Mouse (Mus musculus): ENCODE measurements at regions not wholly inside any gene's neighbourhood (a gene's known extent, or its start where the extent isn't known, plus 50 kb on each side); places are given as distances from the start of the nearest gene placed in this dataset.
A peak's percentile ranks its signal among the peaks of the same experiment; 100 is the strongest.

DNA sequence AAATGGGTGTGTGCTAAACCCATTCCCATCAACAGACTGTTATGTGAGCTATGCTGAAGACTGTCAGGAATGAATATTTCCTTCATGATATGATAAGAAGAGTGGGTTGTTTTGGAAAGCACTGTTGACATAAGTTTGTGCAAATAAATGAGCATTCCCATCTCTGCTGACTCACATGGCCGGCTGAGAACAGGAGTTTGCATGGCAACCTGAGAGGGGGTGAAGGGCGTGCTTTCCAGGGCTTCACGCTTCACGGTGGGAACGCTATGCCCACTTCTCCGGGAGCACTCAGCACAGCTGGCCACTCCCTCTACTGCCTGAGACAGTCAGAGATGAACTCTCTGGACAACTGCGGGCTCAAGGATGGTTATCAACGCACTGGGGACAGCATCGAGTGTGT, 348.9 kb upstream of the Slc24a5 start:
- DNase-seq: peak in 1 of 2 experiments; percentile 4

DNA sequence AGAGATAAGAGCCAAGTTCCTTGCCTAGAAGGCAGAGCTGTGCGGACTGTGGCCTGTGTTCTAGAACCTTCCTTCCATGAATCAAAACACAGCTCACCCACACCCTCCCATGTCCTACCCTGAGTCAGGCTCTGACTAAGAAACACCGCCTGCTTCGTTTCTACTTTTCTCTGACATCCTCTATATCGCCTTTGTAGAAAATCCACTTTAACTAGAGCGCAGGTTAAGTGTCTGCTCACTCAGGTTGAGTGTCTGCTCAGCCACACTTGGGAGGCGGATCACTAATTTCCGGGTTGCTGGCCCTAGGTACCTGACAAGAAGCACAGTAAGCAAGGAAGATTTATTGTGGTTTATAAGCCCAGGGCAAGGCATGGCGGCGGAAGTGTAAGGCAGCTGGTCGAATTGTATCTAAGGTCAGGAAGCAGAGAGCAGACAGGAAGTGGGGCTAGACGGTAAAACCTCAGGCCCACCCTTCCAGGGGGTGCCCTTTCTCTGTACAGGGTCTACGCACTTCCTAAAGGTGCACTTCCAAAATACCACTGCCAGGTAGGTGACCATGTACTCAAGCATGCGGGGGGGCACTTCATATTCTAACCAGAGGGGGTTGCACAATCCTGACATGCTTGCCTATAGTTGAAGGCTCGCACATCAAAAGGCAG, 348.0 kb upstream of the Slc24a5 start:
- peak in 1 of 2 experiments; percentile 2 for DNase-seq

DNA sequence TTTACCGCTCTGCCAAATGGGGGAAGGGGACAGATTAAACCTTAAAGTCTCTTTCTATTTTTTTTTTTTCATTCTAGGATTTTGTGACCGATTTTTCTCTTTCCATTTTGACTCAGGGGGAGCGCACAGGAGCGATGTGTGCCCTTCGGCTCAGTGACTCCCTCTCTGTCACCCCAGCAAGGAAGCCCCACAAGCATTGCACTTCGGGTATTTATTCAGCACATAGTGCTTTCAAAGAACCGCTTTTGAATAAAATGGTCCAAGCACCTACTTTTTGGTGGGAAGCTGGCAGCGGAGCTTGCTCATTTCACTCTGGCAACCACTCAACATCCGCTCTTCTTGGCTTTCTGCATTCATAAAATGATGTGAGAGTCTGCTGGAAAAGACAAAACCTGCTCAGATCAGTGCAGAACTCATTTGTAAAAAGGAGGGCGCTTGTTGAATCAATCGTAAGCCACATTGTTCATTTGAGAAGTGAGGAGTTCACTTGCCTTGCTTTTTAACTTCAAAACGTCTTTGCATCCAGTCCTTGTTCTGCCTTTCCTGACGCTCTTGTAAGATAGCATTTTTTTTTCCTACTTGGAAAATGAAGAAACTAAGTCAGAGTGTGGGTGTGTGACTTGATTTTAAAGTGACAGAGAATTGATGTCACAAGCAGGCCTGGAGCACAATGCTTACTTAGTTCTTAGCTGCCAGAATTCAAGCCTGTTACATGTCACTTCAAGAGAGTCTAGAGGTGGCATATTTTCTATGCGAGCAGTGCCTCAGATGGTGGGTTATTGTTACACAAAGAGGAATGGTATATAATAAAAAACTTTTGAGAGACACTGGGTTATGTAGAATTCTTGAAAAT, 347.1 kb upstream of the Slc24a5 start:
- no peak for DNase-seq

- DNase-seq: no peak
These were observed 343.8 kb upstream of the Slc24a5 start for GRCm38 (mm10) chr2:124724171-124724570.

DNA sequence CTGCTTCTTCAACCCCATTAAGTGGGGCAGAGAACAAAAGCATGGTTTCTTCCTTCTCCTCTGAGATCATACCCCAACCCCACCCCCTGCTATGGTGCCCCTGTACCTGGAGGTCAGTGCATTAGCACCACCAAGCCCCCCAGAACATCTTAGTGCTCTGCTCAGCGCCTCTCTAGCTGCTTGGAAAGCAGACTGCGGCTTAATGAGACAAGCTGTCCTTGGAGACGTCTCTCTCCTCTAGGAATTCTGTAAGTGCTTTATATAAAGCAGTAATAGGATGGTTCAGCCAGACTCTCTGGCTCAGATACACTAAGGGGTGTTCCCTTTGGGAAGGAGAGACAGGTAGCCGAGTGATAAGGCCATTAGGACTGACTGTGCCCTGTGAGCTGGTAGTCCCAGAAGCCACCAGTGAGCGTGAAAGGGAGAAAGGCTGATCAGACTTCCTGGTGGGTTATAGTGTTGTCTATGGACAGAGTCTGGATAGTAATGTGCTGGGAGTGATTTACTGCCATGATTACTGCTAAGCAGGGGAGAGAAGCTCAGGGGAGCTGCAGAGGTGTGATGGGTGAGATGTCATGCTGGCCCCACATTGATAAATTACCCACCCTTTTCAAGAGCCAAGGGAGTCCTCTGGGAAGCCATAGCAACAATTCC, 343.0 kb upstream of the Slc24a5 start:
- no peak for DNase-seq

DNA sequence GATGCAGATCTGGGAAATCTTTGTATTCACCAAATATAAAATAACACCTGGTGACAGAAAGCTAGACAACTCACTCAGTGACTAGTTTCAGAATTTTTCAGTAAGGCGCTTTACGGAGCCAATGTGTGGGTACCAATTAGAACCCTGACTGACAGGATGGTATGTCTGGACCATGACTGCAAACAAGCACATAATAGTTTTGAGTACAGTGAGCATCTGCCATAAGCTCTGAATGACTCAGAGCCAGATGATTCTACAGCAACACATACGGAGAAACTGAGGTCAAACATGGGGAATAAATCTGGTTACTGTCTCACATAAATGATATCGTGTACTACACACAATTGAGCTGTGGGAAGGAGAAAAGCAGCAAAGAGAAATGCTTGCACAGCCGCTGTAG, 339.9 kb upstream of the Slc24a5 start:
- DNase-seq: no peak

DNA sequence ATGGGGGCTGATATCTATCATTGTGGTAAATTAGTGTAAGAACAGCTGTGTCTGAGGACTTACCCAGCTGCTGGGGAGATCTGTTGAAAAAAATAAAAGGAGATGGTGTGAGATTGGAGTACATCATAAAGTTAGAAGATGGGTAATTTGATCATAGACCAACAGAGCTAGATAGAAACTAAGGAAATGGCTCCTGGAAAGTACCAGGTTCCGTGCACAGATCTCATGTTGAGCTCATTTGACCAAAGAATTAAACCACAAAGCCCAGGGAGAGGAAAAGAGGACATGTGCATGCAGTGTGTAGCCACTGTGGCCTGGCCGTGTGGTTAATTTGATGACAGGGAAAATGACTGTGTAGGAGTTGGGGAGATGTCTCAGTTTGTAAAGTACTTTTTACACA, 335.3 kb upstream of the Slc24a5 start:
- DNase-seq: no peak

GRCm38 (mm10) chr2:124740848-124741247, 327.1 kb upstream of the Slc24a5 start:
- no peak for DNase-seq

DNA sequence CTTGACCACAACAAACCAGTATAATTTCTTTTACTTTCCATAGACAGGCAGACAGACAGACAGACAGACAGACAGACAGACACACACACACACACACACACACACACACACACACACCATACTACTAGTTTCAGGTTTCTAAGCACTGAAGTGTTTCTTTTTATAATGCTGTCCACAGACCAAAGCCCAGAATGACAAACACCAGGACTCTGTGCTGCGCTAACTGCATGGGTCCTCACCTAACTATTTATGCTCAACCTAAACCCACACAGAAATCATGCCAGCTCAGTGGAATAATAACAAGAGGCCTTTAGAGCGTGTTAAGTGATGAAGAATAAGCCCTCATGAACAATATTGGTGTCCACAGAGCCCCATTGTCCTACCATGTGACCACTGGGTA, 325.0 kb upstream of the Slc24a5 start:
- DNase-seq: no peak

GRCm38 (mm10) chr2:124745045-124745444, 322.9 kb upstream of the Slc24a5 start:
- DNase-seq: no peak

- DNase-seq: no peak
These were observed 320.8 kb upstream of the Slc24a5 start for GRCm38 (mm10) chr2:124747119-124747518.

- no peak for DNase-seq
These were observed 320.3 kb upstream of the Slc24a5 start for GRCm38 (mm10) chr2:124747627-124748026.

DNA sequence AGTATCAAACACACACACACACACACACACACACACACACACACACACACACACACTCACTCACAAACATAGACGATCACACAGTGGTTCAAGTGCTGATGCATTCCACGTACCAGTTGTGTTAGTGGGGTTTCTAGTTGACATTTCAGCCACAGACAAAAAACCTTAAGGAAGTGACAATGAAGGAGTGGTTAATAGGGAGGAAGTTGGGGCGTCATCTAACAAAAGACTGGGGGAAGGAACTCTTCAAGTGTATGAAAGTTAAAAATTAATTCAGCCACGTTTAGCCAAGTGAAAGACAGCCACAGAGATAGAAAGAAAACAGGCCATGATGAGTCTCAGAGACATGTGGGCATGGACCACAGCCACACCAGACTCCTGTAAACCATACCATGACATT, 316.1 kb upstream of the Slc24a5 start:
- no peak for DNase-seq

DNA sequence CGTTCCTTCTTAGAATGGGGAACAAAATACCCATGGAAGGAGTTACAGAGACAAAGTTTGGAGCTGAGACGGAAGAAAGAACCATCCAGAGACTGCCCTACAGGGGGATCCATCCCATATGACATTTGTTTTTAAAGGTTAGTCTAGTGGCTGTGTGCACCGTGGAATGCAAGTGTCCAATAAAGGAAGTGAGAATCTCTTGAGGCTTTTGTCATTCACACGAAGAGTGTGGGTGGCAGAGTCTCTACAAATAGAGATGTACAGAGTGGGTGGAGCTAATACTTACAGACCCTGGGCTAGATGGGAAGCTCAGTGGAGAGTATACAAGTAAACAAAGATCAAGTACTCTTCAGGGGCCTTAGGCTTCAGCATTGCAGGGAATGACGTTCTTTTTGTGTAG, 314.2 kb upstream of the Slc24a5 start:
- DNase-seq: no peak

- DNase-seq: no peak
These were observed 312.7 kb upstream of the Slc24a5 start for GRCm38 (mm10) chr2:124755244-124755643.

GRCm38 (mm10) chr2:124758992-124759391, 308.9 kb upstream of the Slc24a5 start:
- no peak for DNase-seq

GRCm38 (mm10) chr2:124763650-124764049, 304.3 kb upstream of the Slc24a5 start:
- DNase-seq: no peak

DNA sequence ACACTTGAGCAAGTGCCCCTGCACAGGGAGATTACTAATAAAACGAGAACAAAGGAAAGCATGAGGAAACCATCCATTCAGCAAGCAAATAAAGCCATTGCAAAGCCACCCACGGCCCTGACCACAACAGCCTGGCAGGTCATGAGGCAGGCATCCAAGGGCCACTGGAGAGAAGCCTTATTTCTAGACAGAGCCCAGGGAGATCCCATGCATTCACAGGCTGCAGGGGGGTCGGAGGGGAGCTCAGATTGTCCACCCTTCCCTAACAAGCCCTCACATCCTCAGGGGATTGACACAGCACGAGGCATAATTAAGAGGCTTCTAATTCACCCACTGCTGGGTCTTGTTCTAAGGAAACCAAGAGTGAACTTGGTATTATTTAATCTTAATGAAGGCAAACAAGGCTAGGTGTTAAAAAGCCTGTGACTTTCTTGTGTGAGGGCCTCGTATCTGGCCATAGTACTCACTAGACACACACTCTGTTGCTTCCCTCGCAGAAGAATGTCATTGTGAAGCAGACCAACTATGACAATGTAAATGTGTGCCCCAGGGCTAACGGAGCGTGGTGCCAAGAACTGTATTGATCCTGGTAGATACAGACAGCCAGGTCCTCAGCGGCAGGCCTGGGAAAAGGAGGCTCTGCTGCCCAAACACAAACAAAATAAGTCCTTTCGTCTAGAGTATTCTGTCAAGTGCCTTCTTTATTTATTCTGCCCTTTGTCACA, 303.6 kb upstream of the Slc24a5 start:
- no peak for DNase-seq

DNA sequence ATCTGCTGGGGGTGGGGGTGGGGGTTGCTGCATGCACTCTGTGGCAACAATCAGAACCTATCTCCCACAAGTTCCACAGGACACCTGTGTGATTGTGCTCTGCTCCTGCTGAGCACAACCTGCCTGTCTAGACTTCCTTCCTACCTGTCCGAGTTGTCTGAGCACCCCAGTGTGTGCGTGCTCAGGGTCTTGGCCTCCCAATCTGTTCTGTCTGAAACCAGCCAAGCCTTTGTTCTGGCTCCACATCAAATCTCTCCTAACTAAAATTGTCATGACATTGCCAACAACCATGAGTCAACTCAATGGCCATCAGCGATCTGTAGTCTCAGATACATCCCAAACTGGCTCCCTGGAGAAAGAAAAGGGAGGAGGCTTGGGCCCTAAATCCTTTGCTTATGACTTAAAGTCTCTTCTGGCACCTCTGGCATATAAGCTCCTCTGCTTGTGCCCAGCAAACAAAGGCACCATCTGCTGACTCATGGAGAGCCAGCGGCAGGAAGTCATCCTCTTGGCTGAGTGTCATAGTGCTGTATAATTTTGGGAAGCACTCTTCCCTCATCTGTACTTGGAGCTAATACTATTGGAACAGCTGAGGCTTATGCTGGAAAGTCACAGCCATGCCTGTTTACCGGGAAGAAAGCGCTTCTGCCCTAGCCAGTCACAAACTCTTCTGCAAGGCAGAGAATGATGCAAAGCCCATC, 298.5 kb upstream of the Slc24a5 start:
- no peak for DNase-seq

DNA sequence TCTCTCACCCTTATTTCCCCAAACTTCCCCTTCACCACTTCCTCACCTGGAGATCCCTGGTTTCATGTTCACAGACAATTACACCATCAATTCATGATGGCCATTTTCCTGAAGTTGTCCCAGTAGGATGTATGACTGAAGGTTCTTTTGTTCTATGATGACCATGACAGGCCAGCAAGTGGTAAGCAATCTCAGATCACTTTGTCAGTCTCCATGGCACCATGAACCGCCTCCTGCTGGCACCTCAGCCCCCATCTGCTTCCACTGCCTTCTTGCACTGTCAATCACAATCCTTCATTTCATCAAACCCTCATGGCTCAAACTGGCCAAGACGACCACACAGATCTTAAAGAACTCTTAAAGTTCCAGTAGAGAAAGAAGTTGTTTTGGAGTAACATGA, 297.9 kb upstream of the Slc24a5 start:
- DNase-seq: no peak

- peak; percentile 0 to 30 for DNase-seq
These were observed 295.7 kb upstream of the Slc24a5 start for GRCm38 (mm10) chr2:124772055-124772708.

Measured in adrenal gland, postnatal 36 days (tissue).